Mouse (Mus musculus) urinary bladder, postnatal 10 days (tissue): ENCODE data around the gene Dnal1.

Experiments
- DNase-seq: peaks from one replicate; pipeline ENCODE4 v3.0.0; 2022; ENCODE audit warnings: low spot score

Gene Dnal1

GRCm38 (mm10) chr12:84163586-84164110, 49.5 kb downstream of the Dnal1 start:
- DNase-seq, result no peak

GRCm38 (mm10) chr12:84165631-84166373, 51.6 kb downstream of the Dnal1 start:
- no peak for DNase-seq

- no peak for DNase-seq
Observed at GRCm38 (mm10) chr12:84170610-84171009, 56.4 kb downstream of the Dnal1 start.

- no peak for DNase-seq
Observed at GRCm38 (mm10) chr12:84172216-84172615, 58.0 kb downstream of the Dnal1 start.

GRCm38 (mm10) chr12:84172862-84173261, 58.7 kb downstream of the Dnal1 start:
- no peak for DNase-seq

GRCm38 (mm10) chr12:84173309-84173915, 59.2 kb downstream of the Dnal1 start:
- no peak for DNase-seq

- DNase-seq, result no peak
Observed at GRCm38 (mm10) chr12:84174190-84174811, 60.1 kb downstream of the Dnal1 start.

- no peak for DNase-seq
Observed at GRCm38 (mm10) chr12:84174871-84175270, 60.7 kb downstream of the Dnal1 start.

GRCm38 (mm10) chr12:84175659-84176061, 61.5 kb downstream of the Dnal1 start:
- no peak for DNase-seq

- DNase-seq, result no peak
Observed at GRCm38 (mm10) chr12:84176126-84176769, 62.1 kb downstream of the Dnal1 start.

- DNase-seq, result no peak
Observed at GRCm38 (mm10) chr12:84176886-84177765, 63.0 kb downstream of the Dnal1 start.

- DNase-seq, result no peak
Observed at GRCm38 (mm10) chr12:84178052-84178451, 63.9 kb downstream of the Dnal1 start.

GRCm38 (mm10) chr12:84178652-84179445, 64.7 kb downstream of the Dnal1 start:
- DNase-seq, result no peak

GRCm38 (mm10) chr12:84180090-84180489, 65.9 kb downstream of the Dnal1 start:
- DNase-seq, result no peak

GRCm38 (mm10) chr12:84180701-84181435, 66.7 kb downstream of the Dnal1 start:
- DNase-seq, result no peak

GRCm38 (mm10) chr12:84181999-84182398, 67.8 kb downstream of the Dnal1 start:
- DNase-seq, result no peak

GRCm38 (mm10) chr12:84184979-84185378, 70.8 kb downstream of the Dnal1 start:
- DNase-seq, result no peak

- no peak for DNase-seq
Observed at GRCm38 (mm10) chr12:84185547-84185946, 71.4 kb downstream of the Dnal1 start.

GRCm38 (mm10) chr12:84186536-84186935, 72.4 kb downstream of the Dnal1 start:
- no peak for DNase-seq

GRCm38 (mm10) chr12:84186950-84187349, 72.8 kb downstream of the Dnal1 start:
- DNase-seq, result no peak
